Mouse (Mus musculus) lung, embryonic 14.5 days (tissue): Measurements from ENCODE around the gene Arpin. TPM values are rescaled to one million over a fixed set of nuclear protein-coding genes. Genes with fewer than 3 reads are reported as not detected.

Source experiments
- ATAC-seq: fragments of 200-750 bp; cut with Nextera tagmentation; 2 replicates; pipeline ENCODE4 v1.8.0; 2017; ENCODE audit warnings: mild to moderate bottlenecking, moderate TSS enrichment, moderate library complexity; ENCODE audit not compliant: insufficient read depth
- DNase-seq: peaks from one replicate; pipeline ENCODE4 v3.0.0-alpha.2; 2015
- H3K27ac ChIP-seq: fragments of 300-500 bp; sonication (generic); 2 replicates; pipeline ENCODE4 v1.5.1; 2014; ENCODE audit warnings: low read depth, mild to moderate bottlenecking, moderate library complexity
- H3K27me3 ChIP-seq: fragments of 300-500 bp; sonication (generic); 2 replicates; pipeline ENCODE4 v1.6.1; 2014; ENCODE audit warnings: low read length, control low read depth; ENCODE audit not compliant: insufficient read depth
- H3K36me3 ChIP-seq: fragments of 300-500 bp; sonication (generic); 2 replicates; pipeline ENCODE4 v1.6.1; 2014; ENCODE audit warnings: control low read depth; ENCODE audit not compliant: insufficient read depth
- H3K4me1 ChIP-seq: fragments of 300-500 bp; sonication (generic); 2 replicates; pipeline ENCODE4 v1.6.1; 2014; ENCODE audit warnings: antibody characterized with exemption, control low read depth; ENCODE audit not compliant: insufficient read depth
- H3K4me2 ChIP-seq: fragments of 300-500 bp; sonication (generic); 2 replicates; pipeline ENCODE4 v1.6.1; 2014; ENCODE audit warnings: mild to moderate bottlenecking
- H3K4me3 ChIP-seq: fragments of 300-500 bp; sonication (generic); 2 replicates; pipeline ENCODE4 v1.5.1; 2014; ENCODE audit warnings: low read depth, low read length
- H3K9ac ChIP-seq: fragments of 300-500 bp; sonication (generic); 2 replicates; pipeline ENCODE4 v1.6.1; 2014
- H3K9me3 ChIP-seq: fragments of 300-500 bp; sonication (generic); 2 replicates; pipeline ENCODE4 v1.6.1; 2016; ENCODE audit warnings: low read depth, low read length, control low read depth
- CTCF ChIP-seq: IDR thresholded peaks from 2 replicates; pipeline ENCODE4 v1.5.1; 2016; ENCODE audit warnings: antibody characterized with exemption, low read depth
- WGBS: fragments of 180-500 bp; shearing (Covaris S2); extraction: QIAGEN DNeasy Blood & Tissue Kit; methylation state at CpG from one replicate; pipeline ENCODE4 v1.1.7; 2014; 5-methylcytosine and 5-hydroxymethylcytosine counted together
- microRNA-seq: library from miRNA; unstranded; fragments of <30 nt; microRNA quantifications from one replicate; pipeline ENCODE4, GENCODE M21; 2016; ENCODE audit warnings: borderline number of aligned reads
- polyA plus RNA-seq: library from polyadenylated mRNA; unstranded; fragments of >200 nt; fragmentation: Nextera tagmentation; extraction: Ambion mirVana; gene quantifications from 2 replicates; pipeline ENCODE4 v1.2.1, GENCODE M21; 2014

Arpin gene
- polyA plus RNA-seq, 1 experiment from 2014 or later: 25.3 TPM

GRCm38 (mm10) chr7:79880033-79880432 is 55.1 kb downstream of the Arpin start:
- ATAC-seq: no peak
- WGBS: 91% methylated on average over 6 of the region's 6 CpGs
- TF ChIP-seq CTCF: no peak
- DNase-seq: no peak
- peaks cover 26% of the 10 kb centered on the region; the same call in 1 of the 2 replicates for H3K36me3 ChIP-seq
- no peaks in the 10 kb centered on the region for H3K27me3 ChIP-seq
- no peak overlapping the region for H3K4me3 ChIP-seq
- H3K27ac ChIP-seq: no peak overlapping the region
- H3K9me3 ChIP-seq: no peaks in the 10 kb centered on the region
- no peaks in the 10 kb centered on the region for H3K4me1 ChIP-seq
- H3K9ac ChIP-seq: no peak overlapping the region
- no peak overlapping the region for H3K4me2 ChIP-seq

- Histone ChIP-seq H3K27me3 (no peaks in the 10 kb centered on the region), H3K27ac (no peak overlapping the region), H3K4me1 (no peaks in the 10 kb centered on the region), H3K4me3 (no peak overlapping the region), H3K4me2 (no peak overlapping the region), H3K9me3 (no peaks in the 10 kb centered on the region), H3K36me3 (peaks cover 25% of the 10 kb centered on the region; the same call in 1 of the 2 replicates), H3K9ac (no peak overlapping the region)
- 53% methylated on average over 2 of the region's 2 CpGs for WGBS
- TF ChIP-seq CTCF: no peak
- DNase-seq (no peak), ATAC-seq (no peak)
Observed at GRCm38 (mm10) chr7:79878455-79879025, 56.6 kb downstream of the Arpin start.

Small RNAs within 50 kb of the gene (microRNA-seq; reads per million reads assigned to microRNA genes)
- gene Gm24541: not detected

Other genes with a start within 250 kb of the Arpin start
- 6.1 and 7.6 TPM in 2 replicates for gene Kif7, start 219.6 kb downstream of the Arpin start, polyA plus RNA-seq
- not detected in 2 replicates for gene Plin1, start 202.5 kb downstream of the Arpin start, polyA plus RNA-seq
- gene Pex11a, start 192.2 kb downstream of the Arpin start, polyA plus RNA-seq: 12.0 and 12.1 TPM in 2 replicates
- gene Wdr93, start 192.2 kb downstream of the Arpin start, polyA plus RNA-seq: 0.16 and 0.17 TPM in 2 replicates
- not detected in 2 replicates for gene Mesp1, start 141.6 kb downstream of the Arpin start, polyA plus RNA-seq
- gene Mesp2, start 124.6 kb downstream of the Arpin start, polyA plus RNA-seq: 0.19 and 0.28 TPM in 2 replicates
- 3.8 TPM in 2 replicates for gene Anpep, start 74.3 kb downstream of the Arpin start, polyA plus RNA-seq
- 30.6 and 32.4 TPM in 2 replicates for gene Ap3s2, start 14.7 kb downstream of the Arpin start, polyA plus RNA-seq
- 15.8 and 17.7 TPM in 2 replicates for gene Zfp710, start 89.5 kb upstream of the Arpin start, polyA plus RNA-seq
- gene Idh2, start 180.0 kb upstream of the Arpin start, polyA plus RNA-seq: 629 and 635 TPM in 2 replicates